15 mouse cellular contexts compared by ENCODE assay signal in the genomic region with DNA sequence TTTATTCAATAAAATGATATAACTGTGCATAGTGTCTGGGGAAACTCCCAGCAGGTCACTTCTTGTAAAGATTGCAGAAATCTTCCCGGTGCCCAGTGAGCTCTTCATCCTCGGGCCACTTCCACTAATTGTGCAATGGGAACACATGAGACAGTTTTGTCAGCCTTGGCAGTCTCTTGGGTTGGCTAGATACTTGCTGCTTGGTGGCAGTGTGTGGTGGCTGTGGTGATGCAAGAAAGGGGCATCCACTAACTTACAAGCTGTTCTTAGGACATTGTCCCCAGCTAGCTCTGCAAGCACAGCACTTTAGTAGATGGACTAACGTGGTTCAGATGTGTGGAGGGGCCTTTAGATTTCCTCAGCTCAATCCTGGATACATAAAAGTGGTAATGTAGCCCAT. TPM values are rescaled to one million over a fixed set of nuclear protein-coding genes. Genes with fewer than 3 reads are reported as not detected.
A peak's percentile ranks its signal among the peaks of the same experiment; 100 is the strongest.
DNase-seq lines count a peak whose midpoint lies in the region.
"Had no signal": no experiment of that assay in that cellular context is flagged by ENCODE, and none has a peak within 500 bp of the region (broad histone marks: within the 10 kb centered on the region; RNA-seq: fewer than 3 reads in every experiment).

No protein-coding gene starts in this region.

- peak; percentile 17 for DNase-seq in gastrocnemius, postnatal 25 days
- DNase-seq in gastrocnemius, postnatal 14 days = no peak
- DNase-seq in 416B (ENCODE audit: low read depth) = peak; percentile 63
- DNase-seq in adrenal gland, postnatal 25 days = peak; percentile 22
- DNase-seq in lung, postnatal 25 days (ENCODE audit: low spot score) = peak; percentile 41
- no peak for DNase-seq in left cerebral cortex, adult 9 months (ENCODE audit: low spot score in 2 of 2)
- no peak for DNase-seq in B cell, adult 2 months
- DNase-seq: cerebellum, adult 11-12 months; liver, embryonic 13.5 days; midbrain, embryonic 14.5 days; right cerebral cortex, postnatal 14 days; thymus, postnatal 36 days had no signal

- intact Hi-C loops in gastrocnemius, postnatal 14 days (cut with DNase I; ENCODE audit: low total_unique reads) = no loop called here

RNA-seq across cellular contexts. Expression of gene Saa1, which starts 3.0 kb away (rescaled TPM):
- not detected for total RNA-seq in gastrocnemius, postnatal 25 days (2021)
- total RNA-seq in gastrocnemius, postnatal 14 days (2021) = under 1 TPM in 1 of 2 experiments, not detected in 1; 0.40 TPM
- total RNA-seq in adrenal gland, postnatal 25 days (2021) = not detected in 2 replicates
- total RNA-seq: heart, postnatal 10 days; layer of hippocampus, adult 2 months; left cerebral cortex, adult 2 months had no signal

RNA-seq across cellular contexts. Expression of gene Saa2, which starts 5.8 kb away (rescaled TPM):
- not detected for total RNA-seq in gastrocnemius, postnatal 25 days (2021)
- total RNA-seq in gastrocnemius, postnatal 14 days (2021) = under 1 TPM in 1 of 2 experiments, not detected in 1; 0.35 TPM
- not detected in 2 replicates for total RNA-seq in adrenal gland, postnatal 25 days (2021)
- total RNA-seq: heart, postnatal 10 days; layer of hippocampus, adult 2 months; left cerebral cortex, adult 2 months had no signal

RNA-seq across cellular contexts. Expression of gene Saa4, which starts 13.4 kb away (rescaled TPM):
- not detected for total RNA-seq in gastrocnemius, postnatal 25 days (2021)
- not detected for total RNA-seq in gastrocnemius, postnatal 14 days (2021)
- 1.00 TPM in 1 of 2 replicates, not detected in the other for total RNA-seq in adrenal gland, postnatal 25 days (2021)
- total RNA-seq: heart, postnatal 10 days; layer of hippocampus, adult 2 months; left cerebral cortex, adult 2 months had no signal

RNA-seq across cellular contexts. Expression of gene Saa3, which starts 30.3 kb away (rescaled TPM):
- not detected for total RNA-seq in gastrocnemius, postnatal 25 days (2021)
- total RNA-seq in gastrocnemius, postnatal 14 days (2021) = not detected
- total RNA-seq in adrenal gland, postnatal 25 days (2021) = 0.52 TPM in 1 of 2 replicates, not detected in the other
- total RNA-seq: heart, postnatal 10 days; layer of hippocampus, adult 2 months; left cerebral cortex, adult 2 months had no signal

RNA-seq across cellular contexts. Expression of gene Saal1, which starts 35.3 kb away (rescaled TPM):
- 1 to 10 TPM; 2.7 TPM for total RNA-seq in gastrocnemius, postnatal 25 days (2021)
- 1 to 10 TPM; 4.1 to 4.9 TPM for total RNA-seq in gastrocnemius, postnatal 14 days (2021)
- total RNA-seq in adrenal gland, postnatal 25 days (2021) = 8.4 and 9.8 TPM in 2 replicates

Comparison
In these comparisons a context has a peak if more than half of its experiments do, and no peak if none do; other contexts are left out.
1. DNase-seq: peak in gastrocnemius, postnatal 25 days (single experiment), 416B (single experiment), adrenal gland, postnatal 25 days (single experiment) and lung, postnatal 25 days (single experiment); none in gastrocnemius, postnatal 14 days (single experiment), left cerebral cortex, adult 9 months (0 of 2) and B cell, adult 2 months (0 of 2).